Comparison of ENCODE assay signal across 7 mouse cellular contexts in the genomic region with DNA sequence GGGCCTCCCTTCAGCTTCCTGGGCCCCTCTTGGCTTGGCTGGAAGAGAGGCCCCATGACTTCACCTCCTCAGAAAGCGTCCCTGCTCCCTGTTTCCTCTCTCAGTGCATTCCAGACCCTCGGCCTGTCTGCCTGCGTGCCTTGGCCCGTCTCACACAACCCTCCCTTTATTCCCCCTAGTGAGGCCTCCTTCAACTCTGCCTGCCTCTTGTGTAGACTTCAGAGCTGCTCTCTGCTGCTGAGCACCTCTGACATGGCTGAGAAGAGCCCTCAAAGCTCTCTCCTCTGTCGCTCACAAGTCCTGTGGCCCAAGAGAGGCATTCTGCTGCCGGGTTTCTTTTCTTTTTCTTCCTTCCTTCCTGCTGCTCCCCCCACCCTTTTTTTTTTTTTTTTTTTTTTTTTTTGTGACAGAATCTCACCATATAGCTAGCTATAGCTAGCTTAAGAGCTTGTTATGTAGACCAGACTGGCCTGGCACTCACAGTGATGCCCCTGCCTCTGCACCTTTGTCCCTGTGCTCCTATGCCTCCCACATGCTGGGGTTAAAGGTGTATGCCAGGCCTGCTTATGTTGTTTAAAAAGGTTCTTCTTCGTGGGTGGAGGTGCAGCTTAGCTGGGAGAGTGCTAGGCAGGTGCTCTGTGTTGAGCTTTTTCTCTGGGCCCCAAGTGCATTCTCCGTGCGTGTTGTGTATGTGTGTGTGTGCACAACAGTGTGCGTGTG. TPM values are rescaled to one million over a fixed set of nuclear protein-coding genes. Genes with fewer than 3 reads are reported as not detected.
DNase-seq lines count a peak whose midpoint lies in the region; ATAC-seq and TF ChIP-seq lines count a peak whose summit lies in the region.

No protein-coding gene starts in this region.

- peak; percentile 19; the same call in 1 of the 2 replicates for ATAC-seq in hindbrain, embryonic 13.5 days (ENCODE audit: low FRiP score)

- H3K9me3 ChIP-seq in E14TG2a.4 (ENCODE audit: low read length) = no peaks in the 10 kb centered on the region
- no peaks in the 10 kb centered on the region for H3K9me3 ChIP-seq in hindbrain, embryonic 13.5 days

- H3K9ac ChIP-seq in hindbrain, embryonic 13.5 days = no peak overlapping the region

- DNase-seq in T-cell, adult 2 months (ENCODE audit: low spot score) = peak; percentile 47
- peak; percentile 67 for DNase-seq in lung, postnatal 10 days
- DNase-seq in yolk sac, embryonic 10.5 days (ENCODE audit: low spot score) = peak; percentile 53
- no peak for DNase-seq in frontal cortex, postnatal 10 days (ENCODE audit: low spot score in 2 of 2)
- no peak for DNase-seq in kidney, adult 2 months

- no peaks in the 10 kb centered on the region for H3K27me3 ChIP-seq in E14TG2a.4 (ENCODE audit: insufficient read depth, low read length)
- H3K27me3 ChIP-seq in hindbrain, embryonic 13.5 days = no peaks in the 10 kb centered on the region
- no peaks in the 10 kb centered on the region for H3K27me3 ChIP-seq in kidney, adult 2 months (replicated peaks; ENCODE audit: control insufficient read depth, insufficient read depth, low read length)

- peak overlapping the region; percentile 57 for H3K4me3 ChIP-seq in E14TG2a.4 (replicated peaks; ENCODE audit: low read length)
- no peak overlapping the region for H3K4me3 ChIP-seq in hindbrain, embryonic 13.5 days
- no peak overlapping the region for H3K4me3 ChIP-seq in kidney, adult 2 months (ENCODE audit: insufficient read depth, low read depth, low read length)

- TF ChIP-seq POLR2A in kidney, adult 2 months (IDR thresholded peaks at IDR 0.05; ENCODE audit: low read depth, low read length) = no peak

- peak overlapping the region; percentile 69 for H3K27ac ChIP-seq in hindbrain, embryonic 13.5 days
- no peak overlapping the region for H3K27ac ChIP-seq in kidney, adult 2 months (ENCODE audit: insufficient read depth, low read depth, low read length)

- peaks cover 95% of the 10 kb centered on the region for H3K4me1 ChIP-seq in E14TG2a.4 (replicated peaks; ENCODE audit: low read depth, low read length)
- H3K4me1 ChIP-seq in hindbrain, embryonic 13.5 days (replicated peaks) = peaks cover 16% of the 10 kb centered on the region
- no peaks in the 10 kb centered on the region for H3K4me1 ChIP-seq in kidney, adult 2 months (ENCODE audit: control insufficient read depth, insufficient read depth, low read length)

- H3K4me2 ChIP-seq in hindbrain, embryonic 13.5 days = no peak overlapping the region

- H3K36me3 ChIP-seq in E14TG2a.4 (ENCODE audit: insufficient read depth, low read length) = no peaks in the 10 kb centered on the region
- no peaks in the 10 kb centered on the region for H3K36me3 ChIP-seq in hindbrain, embryonic 13.5 days
- H3K36me3 ChIP-seq in kidney, adult 2 months (ENCODE audit: control insufficient read depth, insufficient read depth, low read length) = no peaks in the 10 kb centered on the region

- WGBS in hindbrain, embryonic 13.5 days = 48% methylated on average over 10 of the region's 10 CpGs
- 53% methylated on average over 10 of the region's 10 CpGs for WGBS in kidney, adult 2 months

- no peak for TF ChIP-seq CTCF in E14TG2a.4 (conservative IDR thresholded peaks at IDR 0.05; ENCODE audit: low read length)
- no peak for TF ChIP-seq CTCF in kidney, adult 2 months (conservative IDR thresholded peaks at IDR 0.05; ENCODE audit: insufficient read depth, insufficient read length, low read depth, low read length)

RNA-seq across cellular contexts. Expression of gene Ccnd3, which starts 22.9 kb away (rescaled TPM):
- 74.3 and 75.2 TPM in 2 replicates for polyA plus RNA-seq in hindbrain, embryonic 13.5 days (2015; fragmentation: Nextera tagmentation; extraction: Ambion mirVana)
- 148 and 152 TPM in 2 replicates for polyA plus RNA-seq in kidney, adult 2 months (2012; rRNA removed)

RNA-seq across cellular contexts. Expression of gene Taf8, which starts 25.6 kb away (rescaled TPM):
- 23.4 and 23.5 TPM in 2 replicates for polyA plus RNA-seq in hindbrain, embryonic 13.5 days (2015; fragmentation: Nextera tagmentation; extraction: Ambion mirVana)
- polyA plus RNA-seq in kidney, adult 2 months (2012; rRNA removed) = 22.9 and 23.7 TPM in 2 replicates

Comparison
In these comparisons a context has a peak if more than half of its experiments do, and no peak if none do; other contexts are left out.
1. DNase-seq: peak in T-cell, adult 2 months (single experiment), lung, postnatal 10 days (single experiment) and yolk sac, embryonic 10.5 days (single experiment); none in frontal cortex, postnatal 10 days (0 of 2) and kidney, adult 2 months (single experiment).